Mouse (Mus musculus): Measurements from ENCODE around the gene Itpkb. TPM values are rescaled to one million over a fixed set of nuclear protein-coding genes. Genes with fewer than 3 reads are reported as not detected.
A peak's percentile ranks its signal among the peaks of the same experiment; 100 is the strongest.

The Itpkb gene
- total RNA-seq, 1 experiment from 2014 or later, result 15.9 TPM

DNA sequence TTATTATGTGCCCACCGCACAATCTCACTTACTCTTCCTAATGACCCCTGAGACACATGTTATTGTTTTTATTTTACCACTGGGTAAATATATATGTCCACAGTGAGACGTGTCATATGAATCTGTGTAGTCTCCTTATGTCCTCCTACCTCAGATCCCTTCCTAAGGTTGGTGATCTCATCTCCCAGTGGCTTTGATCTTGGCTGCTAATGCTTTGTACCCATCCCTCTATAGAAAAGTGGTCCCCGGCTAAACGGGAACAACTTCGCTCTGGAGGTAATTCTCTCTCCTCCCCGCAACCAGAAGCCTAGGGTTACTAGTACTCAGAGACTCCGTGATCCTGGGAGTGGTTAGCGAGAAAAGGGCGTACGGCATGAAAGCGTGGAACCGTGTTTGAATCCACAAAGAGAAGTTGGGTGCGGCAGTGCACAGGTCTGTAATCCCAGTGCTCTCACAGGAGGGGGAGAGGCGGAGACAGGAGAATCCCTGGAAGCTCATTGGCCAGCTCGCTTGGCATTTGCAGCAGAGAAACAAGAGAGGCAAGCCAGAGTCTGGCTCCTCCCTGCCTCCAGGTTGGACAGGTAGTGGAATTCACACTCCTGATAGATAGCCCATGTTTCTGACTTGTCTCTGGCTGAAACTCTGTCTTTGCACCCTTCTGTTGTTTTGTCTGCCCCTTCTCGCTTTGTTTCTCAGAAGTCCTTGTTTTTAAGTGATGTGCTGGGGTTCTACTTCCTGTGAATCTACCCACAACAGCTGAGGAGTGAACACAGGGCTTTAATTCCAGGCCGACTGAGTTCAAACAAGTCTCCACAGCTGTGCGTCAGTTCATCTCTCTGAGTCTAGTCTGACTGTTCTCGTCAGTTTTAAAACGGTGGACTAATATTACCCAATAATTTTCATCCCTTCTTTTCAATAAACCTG is 16.5 kb upstream of the Itpkb start:
- ATAC-seq (replicated peaks; ENCODE audit: low read depth, poor library complexity, severe bottlenecking), result no peak

DNA sequence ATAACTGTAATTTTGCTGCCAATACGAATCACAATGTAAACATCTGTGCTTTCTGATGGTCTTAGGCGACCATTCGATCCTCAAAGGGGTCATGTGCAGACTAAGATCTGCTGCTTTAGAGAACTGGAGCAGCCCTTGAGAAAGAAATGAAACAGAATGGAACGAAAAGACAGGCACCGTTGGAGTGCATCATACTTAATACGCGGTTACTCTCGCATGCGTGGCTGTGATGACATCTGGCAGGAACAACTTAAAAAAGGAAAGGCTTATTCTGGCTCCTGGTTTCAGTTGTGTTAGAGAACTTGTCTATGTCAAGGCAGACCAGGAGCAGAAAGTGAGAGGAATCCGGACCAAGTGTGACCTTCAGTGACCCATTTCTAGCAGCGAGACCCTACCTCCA is 15.6 kb upstream of the Itpkb start:
- peak; percentile 23 for ATAC-seq (replicated peaks; ENCODE audit: low read depth, poor library complexity, severe bottlenecking)

DNA sequence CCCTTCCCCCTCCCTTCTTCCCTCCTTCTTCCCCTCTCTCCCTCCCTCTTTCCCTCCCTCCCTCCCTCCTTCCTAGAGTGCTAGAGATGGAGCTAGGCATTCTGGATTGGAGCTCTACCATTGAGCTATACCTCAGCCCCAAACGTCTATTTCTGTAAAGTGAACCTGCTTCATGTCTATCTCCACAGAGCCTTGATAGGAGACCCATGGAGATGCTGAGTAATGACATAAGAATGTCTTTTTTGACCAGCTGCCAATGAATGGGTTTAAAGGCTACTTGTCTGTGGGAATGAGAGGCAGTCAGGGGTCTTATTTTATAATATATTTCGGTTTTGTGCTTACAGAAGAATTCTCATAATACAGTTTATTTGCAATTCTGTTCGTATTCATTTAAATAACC is 15.2 kb upstream of the Itpkb start:
- no peak for ATAC-seq (replicated peaks; ENCODE audit: low read depth, poor library complexity, severe bottlenecking)

DNA sequence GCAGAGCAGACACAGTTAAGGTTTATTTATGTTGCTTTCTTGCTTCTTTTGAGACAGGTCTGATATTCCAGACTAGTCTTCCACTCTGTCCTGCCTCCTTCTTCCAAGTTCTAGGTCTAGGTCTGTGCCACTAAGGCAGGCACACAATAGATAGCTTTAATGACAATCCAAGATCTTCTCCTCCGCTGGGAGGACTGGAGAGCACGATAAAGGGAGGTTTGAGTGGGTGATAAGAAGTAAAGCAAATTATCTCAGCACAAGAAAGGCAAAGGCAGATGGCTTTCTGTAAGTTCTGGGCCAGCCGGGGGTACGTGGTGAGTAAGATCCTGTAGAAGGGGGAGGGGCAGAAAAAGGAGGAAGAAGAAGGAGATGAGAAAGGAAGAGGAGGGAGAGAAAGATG is 12.8 kb upstream of the Itpkb start:
- no peak for ATAC-seq (replicated peaks; ENCODE audit: low read depth, poor library complexity, severe bottlenecking)

DNA sequence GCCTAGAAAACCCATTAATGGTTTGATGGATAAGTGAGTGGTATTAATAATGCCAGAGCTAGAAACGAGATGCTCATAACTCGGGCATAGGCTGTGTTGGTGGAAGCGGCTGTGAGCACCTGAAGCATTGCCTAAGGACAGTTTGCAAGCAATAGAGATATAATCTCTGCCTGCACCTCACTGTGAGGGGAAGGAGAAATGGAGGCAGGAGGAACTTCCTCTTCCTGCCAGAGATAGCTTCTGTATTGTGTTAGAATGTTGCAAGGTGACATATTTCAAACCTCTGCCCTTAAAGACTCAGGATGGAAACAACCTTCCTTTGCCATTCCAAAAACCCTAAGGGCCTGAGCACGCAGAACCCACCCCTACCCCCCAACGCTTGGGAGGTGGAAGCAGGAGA is 11.9 kb upstream of the Itpkb start:
- ATAC-seq (replicated peaks; ENCODE audit: low read depth, poor library complexity, severe bottlenecking), result peak; percentile 64

DNA sequence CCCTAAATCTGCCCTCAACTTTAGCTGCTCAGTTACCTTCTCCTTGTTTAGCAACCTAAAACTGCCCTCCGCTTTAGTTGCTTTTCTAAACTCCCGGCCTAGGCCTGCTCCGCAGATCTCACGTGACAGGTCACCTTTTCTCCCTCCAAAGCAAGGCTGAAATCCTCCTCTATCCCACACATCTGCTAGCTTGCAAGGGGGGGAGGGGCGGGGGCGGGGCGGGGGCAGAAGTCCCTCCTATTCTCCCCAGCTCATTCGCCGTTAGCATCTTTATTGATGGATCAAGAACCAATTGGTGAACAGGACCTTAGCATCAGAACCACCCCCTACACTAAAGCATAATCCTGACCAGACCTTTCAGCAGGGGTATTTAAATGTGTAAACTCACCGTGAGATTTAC is 10.4 kb upstream of the Itpkb start:
- no peak for ATAC-seq (replicated peaks; ENCODE audit: low read depth, poor library complexity, severe bottlenecking)

DNA sequence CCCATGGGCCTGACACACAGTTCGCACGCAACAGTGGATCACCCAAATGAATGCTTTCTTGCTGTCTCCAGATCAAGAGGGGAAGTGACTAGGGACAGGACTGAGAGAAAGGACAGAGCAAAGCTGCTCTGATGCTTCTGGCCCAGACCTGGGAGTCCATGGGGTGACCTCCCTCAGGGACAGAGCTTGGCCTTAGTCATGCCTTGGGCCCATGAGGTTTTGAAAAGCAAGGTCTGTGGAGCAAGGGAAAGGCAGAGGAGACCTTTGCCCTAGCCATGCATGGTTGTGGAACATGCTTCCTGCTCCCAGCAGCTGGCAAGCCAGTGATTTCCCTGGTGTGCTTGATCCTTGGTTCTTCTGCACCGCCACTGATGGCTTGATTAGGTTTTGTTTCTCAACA is 7.4 kb upstream of the Itpkb start:
- ATAC-seq (replicated peaks; ENCODE audit: low read depth, poor library complexity, severe bottlenecking), result no peak

DNA sequence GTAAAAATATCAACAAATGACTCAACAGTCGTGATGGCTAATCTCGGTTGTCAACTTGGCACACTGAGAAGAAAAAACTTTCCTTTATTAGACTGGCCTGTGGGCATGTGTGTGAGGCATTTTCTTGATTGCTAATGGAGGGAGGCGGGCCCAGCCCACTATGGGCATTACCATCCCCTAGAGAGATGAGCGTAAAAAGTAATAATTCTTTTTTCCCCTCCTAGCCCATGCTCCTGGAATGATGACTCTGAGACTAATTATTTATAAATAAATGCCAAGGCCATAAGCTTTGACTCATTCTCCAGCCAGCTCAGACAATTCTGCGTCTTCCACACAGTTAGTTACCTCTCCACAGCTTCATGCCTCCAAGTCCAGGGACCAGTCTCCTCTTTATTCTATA is 6.8 kb upstream of the Itpkb start:
- ATAC-seq (replicated peaks; ENCODE audit: low read depth, poor library complexity, severe bottlenecking), result no peak

DNA sequence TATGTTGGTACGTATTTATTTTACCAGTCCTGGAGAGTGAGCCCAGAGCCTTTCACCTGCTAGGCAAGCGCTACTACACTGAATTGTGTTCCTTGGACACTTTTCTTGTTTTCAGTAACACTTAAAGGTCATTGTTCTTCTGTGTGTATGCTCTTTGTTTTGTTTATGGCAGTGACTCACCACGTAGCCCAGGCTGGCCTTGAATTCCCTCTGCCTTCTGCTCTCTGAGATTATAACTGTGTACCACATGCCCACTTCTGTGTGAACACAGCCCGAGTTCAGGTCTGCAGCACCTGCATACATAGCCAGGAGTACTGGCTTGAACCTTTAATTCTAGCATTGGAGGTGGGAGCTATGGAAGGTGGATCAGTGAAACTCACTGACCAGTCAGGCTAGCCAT is 6.0 kb upstream of the Itpkb start:
- no peak for ATAC-seq (replicated peaks; ENCODE audit: low read depth, poor library complexity, severe bottlenecking)

DNA sequence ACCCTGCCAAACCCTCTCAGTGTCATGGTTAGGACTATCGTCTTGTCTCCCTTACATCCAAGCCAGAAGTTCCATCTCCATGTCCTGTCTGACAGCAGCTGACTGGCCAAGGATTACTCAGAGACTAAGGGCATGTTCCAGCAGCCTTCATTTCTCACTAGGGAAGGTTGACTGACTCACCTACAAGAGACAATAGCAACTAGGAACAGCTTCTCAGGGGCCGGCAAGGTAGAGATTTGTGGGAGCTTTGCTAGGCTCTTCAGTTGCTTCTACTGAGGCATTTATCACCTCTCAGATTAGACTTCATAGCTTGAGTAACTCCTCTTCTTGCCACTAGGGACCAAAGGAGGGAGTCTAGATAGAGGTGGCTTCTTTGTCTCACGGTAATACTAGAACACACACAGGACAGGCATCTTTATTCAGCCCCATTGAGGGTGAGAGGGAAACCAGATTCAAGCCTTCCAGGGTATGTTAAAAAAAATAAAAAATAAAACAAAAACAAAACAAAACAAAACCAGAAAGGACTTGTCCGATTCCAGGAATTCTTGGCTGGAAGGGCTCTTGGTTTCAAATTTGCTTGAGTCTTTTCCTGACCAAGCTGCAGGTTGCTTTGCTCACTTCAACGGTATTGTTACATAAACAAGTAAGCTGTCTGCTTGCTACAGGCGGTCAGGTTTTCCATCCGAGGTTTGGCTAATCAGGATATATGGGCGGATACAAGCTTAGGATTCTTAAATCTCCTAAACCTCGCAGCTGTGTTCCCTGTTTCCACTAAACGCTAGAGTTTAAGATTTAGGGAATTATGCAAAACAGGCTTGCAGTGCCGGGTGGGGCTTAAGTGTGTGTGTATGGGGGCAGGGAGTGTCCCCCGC is 1.3 kb upstream of the Itpkb start:
- ATAC-seq (replicated peaks; ENCODE audit: low read depth, poor library complexity, severe bottlenecking), result peak; percentile 30; the same call in 1 of the 2 replicates

DNA sequence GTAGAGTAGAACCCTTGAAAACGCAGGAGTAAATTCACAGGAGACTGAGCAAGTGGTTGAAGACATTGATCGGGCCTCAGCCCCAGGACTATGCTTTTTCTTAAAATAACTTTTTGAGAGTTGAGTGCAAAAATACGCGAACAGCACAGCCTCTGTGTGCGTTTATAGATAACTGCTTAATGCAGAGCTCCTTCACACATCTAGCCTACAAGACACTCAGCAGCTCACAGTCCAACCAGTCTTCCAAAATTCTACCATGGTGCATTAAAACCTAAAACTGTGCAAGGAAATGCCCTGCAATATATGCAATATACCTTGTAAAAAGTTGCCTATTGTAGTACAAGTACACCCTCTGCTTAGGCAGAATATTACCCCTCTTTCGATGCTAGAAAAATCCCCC is 579 bp upstream of the Itpkb start:
- no peak for ATAC-seq (replicated peaks; ENCODE audit: low read depth, poor library complexity, severe bottlenecking)

DNA sequence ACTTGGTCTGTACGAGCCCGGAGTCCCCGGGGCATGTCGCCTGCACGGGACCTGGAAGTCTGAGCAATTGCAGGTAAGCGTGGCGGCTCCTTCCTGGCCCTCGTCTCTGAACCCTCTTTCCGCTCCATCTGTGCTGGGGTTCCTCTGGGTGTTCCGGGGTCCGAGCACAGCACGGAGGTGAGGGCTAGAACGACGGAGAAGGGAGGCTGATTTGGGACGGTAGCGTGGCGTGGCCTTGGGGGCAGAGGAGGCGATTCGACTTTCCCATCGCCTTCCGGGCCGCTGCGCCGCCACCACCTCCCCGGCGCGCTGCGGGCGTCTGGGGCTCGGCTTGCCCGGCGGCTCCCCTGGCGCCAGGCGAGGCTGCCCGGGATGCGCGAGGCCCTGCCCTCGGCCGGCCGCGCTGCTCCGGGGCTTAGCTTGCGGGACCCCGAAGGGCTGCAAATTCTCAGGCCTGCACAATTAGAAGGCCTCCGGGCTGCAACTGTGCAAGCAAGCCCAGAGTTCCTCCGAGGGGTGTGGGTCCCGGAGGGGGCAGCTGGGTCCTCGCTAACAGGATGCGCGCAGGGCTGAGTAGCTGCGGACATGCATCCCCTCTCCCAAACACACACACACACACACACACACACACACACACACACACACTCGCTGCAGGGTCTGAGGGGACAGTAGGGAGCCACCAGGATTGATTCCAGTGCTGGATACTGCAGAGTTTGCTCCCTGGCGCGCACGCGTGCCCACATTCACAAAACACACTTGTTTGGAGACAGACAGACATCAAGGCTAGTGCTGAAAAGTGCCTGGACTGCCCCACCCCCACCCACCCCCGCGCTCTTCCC is 641 bp downstream of the Itpkb start:
- ATAC-seq (replicated peaks; ENCODE audit: low read depth, poor library complexity, severe bottlenecking), result peak; percentile 7

DNA sequence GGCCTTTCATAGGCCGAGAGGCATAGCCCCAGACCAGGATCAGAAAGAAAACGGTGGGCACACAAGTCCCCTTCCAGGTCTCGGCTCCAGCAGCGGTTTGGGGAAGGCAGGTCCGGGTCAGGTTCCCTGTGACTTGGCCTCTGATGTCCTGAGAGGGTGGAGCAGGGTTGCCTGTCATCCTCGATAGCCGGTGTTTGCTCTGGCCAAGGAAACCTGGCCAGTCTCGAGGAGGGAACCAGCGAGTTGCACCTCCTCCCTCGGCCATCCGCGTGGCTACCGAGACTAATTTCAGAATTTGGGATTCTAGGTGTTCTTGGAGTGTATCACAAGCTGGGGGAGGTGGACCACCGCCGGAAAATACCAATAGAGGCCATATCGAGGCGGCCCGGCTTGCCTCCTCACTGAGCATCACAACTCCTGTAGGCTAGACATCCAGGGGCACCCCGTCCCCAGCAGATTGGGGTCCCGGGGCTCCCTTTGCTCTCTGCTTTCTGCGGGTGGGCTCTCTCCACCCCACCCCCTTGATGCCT is 1.3 kb downstream of the Itpkb start:
- ATAC-seq (replicated peaks; ENCODE audit: low read depth, poor library complexity, severe bottlenecking), result no peak

DNA sequence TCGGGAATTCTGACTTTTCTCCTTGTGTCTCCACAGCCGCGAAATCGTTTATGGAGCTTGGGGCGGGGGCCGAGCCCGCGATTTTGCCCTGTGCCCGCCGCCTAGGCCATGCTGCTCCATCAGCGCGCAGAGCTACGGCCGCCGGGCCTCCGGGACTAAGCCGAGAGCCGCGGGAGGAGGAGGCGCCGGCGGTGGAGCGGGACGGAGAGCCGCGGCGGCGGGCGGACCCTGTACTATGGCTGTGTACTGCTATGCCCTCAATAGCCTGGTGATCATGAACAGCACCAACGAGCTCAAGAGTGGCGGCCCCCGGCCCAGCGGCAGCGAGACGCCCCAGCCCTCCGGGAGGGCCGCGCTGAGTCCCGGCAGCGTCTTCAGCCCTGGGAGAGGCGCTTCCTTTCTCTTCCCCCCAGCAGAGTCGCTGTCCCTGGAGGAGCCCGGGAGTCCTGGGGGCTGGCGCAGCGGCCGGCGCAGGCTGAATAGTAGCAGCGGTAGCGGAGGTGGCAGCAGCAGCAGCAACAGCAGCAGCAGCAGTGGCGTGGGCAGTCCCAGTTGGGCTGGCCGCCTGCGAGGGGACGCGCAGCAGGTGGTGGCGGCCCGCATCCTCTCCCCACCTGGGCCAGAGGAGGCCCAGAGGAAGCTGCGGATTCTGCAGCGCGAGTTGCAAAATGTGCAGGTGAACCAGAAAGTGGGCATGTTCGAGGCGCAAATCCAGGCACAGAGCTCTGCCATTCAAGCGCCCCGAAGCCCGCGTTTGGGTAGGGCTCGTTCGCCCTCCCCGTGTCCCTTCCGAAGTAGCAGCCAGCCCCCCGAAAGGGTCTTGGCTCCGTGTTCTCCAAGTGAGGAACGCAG is 2.0 kb downstream of the Itpkb start:
- 0 out of 2 replicates have a peak, but pooled peaks have one; percentile 9 for ATAC-seq (replicated peaks; ENCODE audit: low read depth, poor library complexity, severe bottlenecking)

DNA sequence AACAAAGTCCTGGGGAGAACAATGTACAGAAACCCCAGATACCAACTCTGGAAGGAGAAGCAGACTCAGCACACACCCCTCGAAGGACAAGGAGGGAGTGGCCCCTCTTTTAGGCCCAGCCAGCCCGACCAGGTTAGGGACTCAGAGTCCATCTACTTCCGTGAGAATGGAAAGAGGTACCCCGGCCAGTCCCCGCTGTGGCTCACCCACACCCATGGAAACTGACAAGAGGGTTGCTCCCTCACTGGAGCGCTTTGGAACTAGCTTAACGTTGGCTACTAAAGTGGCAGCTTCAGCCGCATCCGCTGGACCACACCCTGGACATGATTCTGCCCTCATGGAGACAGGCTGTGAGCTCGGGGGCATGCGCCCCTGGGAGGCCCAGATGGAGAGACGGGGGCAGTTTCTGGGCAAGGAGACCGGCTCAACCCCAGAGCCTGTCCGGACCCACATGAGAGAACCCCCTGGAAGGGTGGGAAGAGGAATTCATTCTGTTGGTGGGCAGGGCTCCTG is 2.7 kb downstream of the Itpkb start:
- no peak for ATAC-seq (replicated peaks; ENCODE audit: low read depth, poor library complexity, severe bottlenecking)

DNA sequence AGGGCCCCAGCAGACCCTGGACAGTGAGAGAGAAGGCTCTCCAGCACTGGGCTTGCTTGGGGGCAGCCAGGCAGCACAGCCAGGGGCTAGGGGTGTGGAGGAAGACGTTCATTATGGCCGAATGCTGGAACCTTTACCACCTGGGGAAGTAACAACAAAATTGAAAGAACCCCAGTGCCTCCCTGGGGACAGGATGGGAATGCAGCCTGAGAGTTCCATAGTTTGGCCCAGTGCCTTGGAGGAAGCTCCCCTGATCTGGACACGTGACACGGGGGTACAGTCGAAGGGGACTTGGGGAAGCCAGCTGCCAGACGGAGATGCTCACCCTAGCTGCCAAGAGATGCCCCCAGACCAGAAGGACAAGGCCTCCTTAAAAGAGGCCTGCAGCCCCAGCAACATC is 3.3 kb downstream of the Itpkb start:
- no peak for ATAC-seq (replicated peaks; ENCODE audit: low read depth, poor library complexity, severe bottlenecking)

DNA sequence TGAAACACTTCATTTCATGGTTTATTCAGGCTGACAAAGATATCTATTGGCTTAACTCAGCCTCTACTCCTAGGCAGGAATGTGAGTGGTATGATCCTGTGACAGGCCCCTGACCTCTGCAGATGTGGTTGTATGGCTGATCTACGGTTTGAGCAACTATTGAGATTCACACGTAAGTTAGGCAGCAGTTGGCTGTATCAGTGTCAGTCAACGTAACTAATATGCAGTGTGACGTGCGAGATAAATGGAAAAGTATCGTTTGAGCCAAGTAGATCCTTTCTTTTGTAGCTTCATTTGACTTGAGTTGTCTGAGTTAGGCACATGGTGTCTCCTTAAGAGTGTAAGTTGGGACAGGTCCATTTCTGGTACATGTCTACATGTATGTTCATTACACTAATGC is 4.3 kb downstream of the Itpkb start:
- ATAC-seq (replicated peaks; ENCODE audit: low read depth, poor library complexity, severe bottlenecking), result no peak

DNA sequence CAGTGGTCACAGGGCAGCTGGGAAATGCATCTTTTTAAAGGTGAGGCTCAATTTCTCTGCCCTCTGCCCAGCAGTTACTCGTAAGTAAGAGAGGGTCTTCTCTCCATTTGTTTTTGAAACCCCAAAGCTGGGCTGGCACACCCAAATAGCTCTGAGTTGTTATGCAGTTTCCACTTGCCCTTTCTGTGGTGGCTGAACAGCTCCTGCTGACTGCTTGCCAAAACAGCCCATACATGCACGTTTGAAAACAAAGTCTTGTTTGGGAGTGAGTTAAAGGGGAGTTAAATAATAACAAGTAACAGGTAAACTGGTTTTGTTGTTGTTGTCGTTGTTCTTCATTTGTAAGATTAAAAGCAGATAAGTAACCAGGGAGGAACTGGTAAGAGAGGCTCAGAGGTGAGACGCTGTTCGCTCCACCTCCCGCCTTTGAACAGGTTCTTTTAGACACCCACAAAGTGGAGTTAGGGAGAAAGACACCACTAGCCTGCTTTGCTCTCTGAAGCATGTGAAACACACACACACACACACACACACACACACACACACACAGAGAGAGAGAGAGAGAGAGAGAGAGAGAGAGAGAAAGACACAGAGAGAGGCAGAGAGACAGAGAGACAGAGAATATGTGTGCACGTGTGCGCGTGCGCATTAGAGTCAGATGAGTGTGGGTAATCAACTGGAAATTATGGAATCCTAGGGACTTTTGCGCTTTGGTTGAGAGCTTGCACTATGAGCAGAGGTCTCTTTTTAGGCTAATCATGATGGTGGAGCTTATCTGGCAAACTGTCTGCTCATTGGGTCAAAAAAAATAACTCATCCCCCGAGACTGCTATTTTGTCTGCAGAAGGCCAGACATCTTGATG is 5.5 kb downstream of the Itpkb start:
- no peak for ATAC-seq (replicated peaks; ENCODE audit: low read depth, poor library complexity, severe bottlenecking)
